Mouse (Mus musculus) heart, adult 2 months (tissue): ENCODE results near the gene Adam17.

Experiments used
- CTCF ChIP-seq: fragments of 200-600 bp; IDR thresholded peaks from 2 replicates; pipeline ENCODE4 v1.8.1; 2022; ENCODE audit warnings: antibody characterized with exemption, mild to moderate bottlenecking, moderate library complexity
- POLR2A ChIP-seq: fragments of 200-500 bp; IDR thresholded peaks from 2 replicates; pipeline ENCODE4 v1.6.1; 2011; ENCODE audit warnings: mild to moderate bottlenecking, low read depth, low read length, control low read depth; ENCODE audit not compliant: insufficient read depth

DNA sequence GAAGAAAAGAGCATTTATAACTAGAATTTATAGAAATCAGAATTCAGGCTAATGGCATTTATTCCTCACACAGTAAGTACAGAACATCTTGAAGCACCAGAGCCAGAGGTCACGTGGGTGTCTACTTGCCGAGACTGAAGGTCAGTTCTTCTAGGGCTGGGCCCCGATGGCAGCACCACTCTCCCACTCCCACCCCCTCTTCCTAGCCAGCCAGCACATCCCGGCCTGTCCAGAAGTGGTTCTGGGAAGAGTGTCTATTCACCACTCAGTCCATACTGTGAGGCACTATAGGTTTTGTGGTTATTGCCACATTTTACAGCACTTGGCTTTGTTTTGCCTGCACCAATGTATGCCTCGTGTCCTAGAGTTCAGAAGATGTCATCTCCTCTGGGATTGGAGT, 49.3 kb downstream of the Adam17 start:
- TF ChIP-seq CTCF, result no peak
- no peak for TF ChIP-seq POLR2A
